Mouse (Mus musculus) cerebellum, postnatal 10 days (tissue): ENCODE results near the gene Flvcr1.
A peak's percentile ranks its signal among the peaks of the same experiment; 100 is the strongest.
"Not testable (repeated sequence)": the region's sequence is repeated elsewhere in the genome, so short reads cannot be mapped to it uniquely, and the experiment has no call there.

Source experiments
- DNase-seq, 2 experiments: peaks; one replicate each; pipeline ENCODE4 v3.0.0; 2021; ENCODE audit warnings: mixed read lengths in 2 of 2

Flvcr1 gene

DNA sequence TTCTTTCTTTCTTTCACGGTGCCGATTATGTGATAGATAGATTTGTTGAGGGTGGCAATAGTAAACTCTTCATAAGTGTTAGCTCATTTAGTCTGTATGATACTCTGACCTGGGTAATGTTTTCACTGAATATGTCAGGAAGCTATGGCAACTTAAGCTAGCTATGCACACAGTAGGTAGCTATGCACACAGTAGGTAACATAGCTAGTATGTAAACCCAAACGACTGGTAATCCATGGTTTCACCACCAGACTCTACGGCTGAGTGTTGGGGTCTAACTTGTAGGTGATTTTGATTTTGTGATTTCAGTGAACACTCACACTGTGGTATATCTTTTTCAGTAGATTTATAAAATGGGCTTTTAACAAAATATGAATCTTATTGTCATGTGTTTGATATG is 12.0 kb upstream of the Flvcr1 start:
- DNase-seq, result no peak

- DNase-seq, result no peak
Observed at GRCm38 (mm10) chr1:191036554-191037334, 10.8 kb upstream of the Flvcr1 start, which contains the start of gene Spata45. Gene Spata45, plus strand, starts transcription at chr1:191036639.

GRCm38 (mm10) chr1:191035649-191036048 is 9.7 kb upstream of the Flvcr1 start:
- DNase-seq, result peak; percentile 62 to 64

- DNase-seq, result not testable (repeated sequence)
Observed at GRCm38 (mm10) chr1:191030922-191031425, 5.0 kb upstream of the Flvcr1 start.

GRCm38 (mm10) chr1:191030182-191030581 is 4.2 kb upstream of the Flvcr1 start:
- DNase-seq, result no peak

DNA sequence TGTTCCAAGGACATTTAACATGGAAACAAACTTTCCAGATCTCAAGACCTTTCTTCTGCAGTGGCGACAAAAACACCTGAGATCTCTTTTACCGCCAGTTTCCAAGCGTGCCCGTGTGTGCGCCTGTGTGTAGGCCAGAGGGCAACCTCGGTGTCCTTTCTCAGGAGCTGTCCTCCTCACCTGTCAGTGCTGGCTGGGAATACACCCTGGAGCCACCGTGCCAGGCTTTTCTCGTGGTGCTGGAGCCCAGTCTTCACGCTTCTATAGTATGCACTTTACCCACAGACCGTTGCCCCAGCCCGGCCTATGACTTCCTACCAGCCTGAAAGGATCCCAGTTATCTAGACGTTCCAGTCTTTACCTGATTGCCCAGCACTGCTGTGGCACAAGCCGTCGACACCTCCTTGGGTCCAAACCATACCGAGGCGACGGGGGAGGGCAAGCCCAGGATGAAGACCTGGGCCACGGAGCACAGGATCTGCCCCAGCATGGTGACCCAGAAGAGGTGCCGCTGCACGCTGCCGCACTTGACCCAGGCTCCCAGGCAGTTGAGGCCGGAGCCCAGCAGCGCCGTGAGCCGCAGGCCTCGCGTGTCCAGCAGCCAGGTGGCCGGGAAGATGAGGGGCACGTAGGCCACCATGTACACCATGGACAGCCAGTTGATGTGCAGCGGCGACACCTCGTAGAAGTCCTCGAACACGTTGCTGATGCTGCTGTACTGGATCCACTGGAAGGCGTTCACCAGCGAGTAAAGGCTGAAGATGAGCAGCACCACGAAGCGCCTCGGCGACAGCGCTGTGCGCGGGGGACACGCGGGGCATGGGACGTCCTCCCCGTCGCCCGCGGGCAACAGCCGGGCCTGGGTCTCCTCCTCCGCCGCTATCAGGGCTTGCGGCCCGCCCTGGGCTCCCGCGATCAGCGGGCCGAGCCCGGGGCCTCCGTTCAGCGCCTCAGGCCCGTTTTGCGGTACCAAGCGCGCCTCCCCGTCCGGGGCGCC is 644 bp downstream of the Flvcr1 start:
- peak in 1 of 2 experiments; percentile 29 for DNase-seq

GRCm38 (mm10) chr1:191023806-191024205 is 2.2 kb downstream of the Flvcr1 start:
- DNase-seq, result not testable (repeated sequence)

- no peak for DNase-seq
Observed at GRCm38 (mm10) chr1:191023140-191023539, 2.8 kb downstream of the Flvcr1 start.

DNA sequence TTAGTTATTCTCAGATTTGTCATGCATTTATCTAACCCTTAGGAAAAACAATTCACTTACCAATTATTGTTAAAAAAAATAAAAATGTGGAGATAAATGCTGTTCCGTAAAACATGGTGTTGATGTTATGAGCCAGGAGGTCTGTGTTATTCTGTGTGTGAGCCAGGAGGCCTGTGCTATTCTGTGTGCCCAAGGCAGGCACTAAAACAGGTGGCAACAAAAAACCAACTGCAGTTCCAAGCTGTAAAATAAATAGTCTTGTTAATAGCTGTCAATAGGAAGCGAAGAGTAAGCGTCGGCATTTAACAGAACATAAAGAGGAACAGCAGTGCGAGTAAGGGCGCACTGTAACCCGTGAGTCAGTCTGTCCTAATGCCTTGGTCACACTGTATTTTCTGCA is 4.9 kb downstream of the Flvcr1 start:
- no peak for DNase-seq

GRCm38 (mm10) chr1:191020217-191020924 is 5.6 kb downstream of the Flvcr1 start:
- DNase-seq, result no peak

DNA sequence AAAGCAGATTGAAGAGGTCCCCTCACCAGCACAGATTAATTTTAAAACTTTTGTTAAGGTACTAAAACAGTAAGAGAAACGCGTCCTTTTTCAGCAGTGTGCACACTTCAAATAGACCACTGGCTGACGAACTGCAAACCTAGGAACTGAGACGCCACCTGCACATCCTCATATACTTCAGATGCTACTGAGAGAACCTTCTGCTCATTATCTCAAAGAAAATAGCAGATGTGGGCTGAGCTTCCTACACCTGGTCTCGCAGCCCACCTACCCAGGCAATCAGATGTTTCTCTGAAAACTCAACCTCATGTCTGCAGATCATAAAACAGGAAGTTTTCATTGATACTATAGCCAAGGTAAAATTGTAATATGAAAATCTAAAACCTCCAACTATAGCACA is 6.2 kb downstream of the Flvcr1 start:
- no peak for DNase-seq

DNA sequence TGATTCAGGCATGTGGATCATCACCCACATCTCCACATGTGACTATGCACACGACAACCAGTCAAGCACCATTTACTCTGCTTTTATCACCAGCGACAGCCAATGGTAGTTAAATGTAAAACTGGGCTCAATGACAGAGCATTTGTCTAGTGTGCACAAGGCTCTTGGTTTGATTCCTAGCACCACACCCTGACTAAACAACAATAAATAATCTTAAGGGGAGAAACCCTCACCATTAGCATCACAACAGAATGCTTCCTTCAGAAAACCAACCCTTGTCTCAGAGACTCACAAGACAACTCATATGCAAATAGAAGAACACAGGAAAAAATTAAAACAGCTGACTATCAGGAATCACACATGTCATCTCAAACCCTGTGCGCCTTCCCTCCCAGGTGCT is 11.7 kb downstream of the Flvcr1 start:
- no peak for DNase-seq

- DNase-seq, result peak; percentile 23 to 34
Observed at GRCm38 (mm10) chr1:191008707-191009106, 17.3 kb downstream of the Flvcr1 start.

DNA sequence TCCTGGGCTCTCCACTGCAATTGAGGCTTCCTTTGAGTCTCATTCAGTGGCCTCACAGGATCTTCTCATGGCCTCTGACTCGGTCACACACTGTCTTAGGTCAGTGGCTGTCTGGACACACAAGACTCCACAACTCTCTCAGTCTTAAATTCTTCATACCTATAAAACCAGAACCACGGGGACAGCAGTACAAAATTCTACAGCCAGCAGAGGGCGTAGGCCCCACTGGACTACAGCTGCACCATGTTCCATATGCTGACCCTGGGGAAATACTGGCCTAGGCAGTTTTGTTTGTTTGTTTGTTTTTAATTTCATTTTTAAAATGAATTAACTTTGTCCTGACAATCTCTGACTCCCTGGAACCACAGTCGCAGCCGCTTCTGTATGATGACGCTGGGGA is 23.8 kb downstream of the Flvcr1 start:
- peak; percentile 34 to 35 for DNase-seq

- DNase-seq, result peak; percentile 81 to 83
Observed at GRCm38 (mm10) chr1:191000686-191001085, 25.3 kb downstream of the Flvcr1 start.

- DNase-seq, result no peak
Observed at GRCm38 (mm10) chr1:190998027-190998426, 27.9 kb downstream of the Flvcr1 start.

GRCm38 (mm10) chr1:190996346-190996877 is 29.5 kb downstream of the Flvcr1 start:
- DNase-seq, result no peak

DNA sequence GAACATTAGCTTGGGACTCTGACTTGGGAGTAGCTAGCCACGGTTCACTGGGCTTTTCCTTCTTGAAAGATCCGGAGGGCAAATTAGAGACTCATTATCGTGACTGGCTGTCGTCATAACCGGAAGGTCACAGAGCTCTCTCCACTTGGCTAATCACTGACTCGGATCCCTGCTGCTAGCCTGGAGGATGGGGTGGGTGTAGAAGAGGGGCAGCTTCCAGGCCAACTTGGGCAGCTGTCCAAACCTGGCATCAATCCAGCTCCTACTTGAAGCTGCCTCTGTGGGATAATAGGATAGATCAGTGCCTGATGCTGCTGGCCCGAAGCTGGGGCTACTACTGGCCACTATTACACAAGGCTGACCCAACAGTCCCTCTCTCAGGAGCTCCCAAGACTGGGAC is 30.4 kb downstream of the Flvcr1 start:
- DNase-seq, result peak; percentile 86 to 90

DNA sequence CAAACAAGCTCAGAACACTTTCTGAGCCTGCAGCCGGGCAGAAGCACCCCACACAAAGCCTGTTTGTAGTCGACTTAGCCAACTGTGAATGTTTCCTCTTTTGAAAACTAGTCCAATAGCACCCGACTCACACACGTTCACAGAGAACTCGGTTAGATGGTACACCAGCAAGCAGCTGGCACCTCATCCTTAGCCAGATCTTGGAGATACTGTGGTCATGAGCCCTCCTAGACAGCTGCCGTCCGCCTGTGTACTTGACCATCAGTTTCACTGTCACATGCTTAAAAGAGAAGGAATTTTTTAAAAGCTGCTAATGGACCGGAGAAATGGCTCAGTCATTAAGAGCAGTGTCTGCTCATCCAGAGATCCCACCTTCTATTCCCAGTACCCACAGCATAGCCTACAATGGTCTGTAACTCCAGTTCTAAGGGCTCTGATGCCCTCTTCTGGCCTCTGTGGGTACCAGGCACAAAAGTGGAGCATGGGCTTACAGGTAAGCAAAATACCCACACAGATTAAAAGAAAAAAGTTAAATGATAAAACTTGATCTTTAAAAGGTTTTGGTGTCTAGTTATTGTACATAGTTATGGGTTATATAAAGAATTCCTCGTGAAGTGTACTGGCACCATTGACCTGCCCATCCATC is 36.4 kb downstream of the Flvcr1 start:
- no peak for DNase-seq

GRCm38 (mm10) chr1:190981412-190981811 is 44.5 kb downstream of the Flvcr1 start:
- no peak for DNase-seq

DNA sequence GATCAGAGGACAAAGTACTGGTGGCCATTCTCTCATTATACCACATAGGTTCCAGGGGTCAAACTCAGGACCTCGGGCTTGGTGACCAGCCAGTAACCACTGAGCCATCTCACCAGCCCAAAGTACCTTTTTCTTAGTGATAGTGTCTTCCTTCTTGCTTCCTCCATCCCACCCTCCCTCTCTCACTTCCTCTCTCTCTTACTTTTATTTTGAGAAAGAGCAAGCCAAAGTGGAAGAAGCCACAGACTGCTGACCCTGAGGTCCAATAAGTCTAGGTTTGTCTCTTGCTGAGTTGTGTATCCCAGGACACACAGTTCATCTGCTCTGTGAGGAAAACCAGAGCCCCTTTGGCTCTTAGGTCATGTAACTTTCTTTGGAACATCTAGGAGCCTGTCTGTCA is 45.5 kb downstream of the Flvcr1 start:
- DNase-seq, result no peak

DNA sequence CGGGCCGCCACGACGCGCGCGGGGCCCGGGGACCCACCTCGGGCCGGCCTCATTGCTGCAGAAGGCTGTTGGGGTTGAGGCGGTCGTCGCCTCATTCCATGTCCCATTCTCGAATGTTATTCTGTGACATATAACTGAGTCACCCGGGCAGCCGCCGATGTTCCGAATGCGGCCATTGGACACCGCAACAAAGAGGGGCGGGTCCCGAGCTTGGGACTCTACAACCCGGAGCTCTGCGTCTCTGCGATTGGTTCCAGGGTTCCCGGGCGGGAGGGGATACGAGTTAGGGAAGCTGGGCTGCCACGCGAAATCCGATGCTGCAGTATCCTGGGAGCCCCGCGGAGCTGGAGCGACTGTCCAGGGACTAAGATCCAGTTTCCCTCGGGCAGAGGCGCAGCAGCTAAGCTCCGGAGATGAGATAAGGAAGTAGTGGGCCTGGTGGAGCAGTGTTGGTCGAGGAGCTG is 46.8 kb downstream of the Flvcr1 start, which contains the start of gene Vash2:
TSS of gene Vash2 (minus strand) at position 197 of the 464 bp plus-strand sequence.
- DNase-seq, result peak; percentile 87 to 91
